Mouse (Mus musculus) heart, embryonic 12.5 days (tissue): ENCODE data around the gene Cbarp. TPM values are rescaled to one million over a fixed set of nuclear protein-coding genes. Genes with fewer than 3 reads are reported as not detected.

Experiments used
- ATAC-seq: fragments of 200-750 bp; cut with Nextera tagmentation; 2 replicates; pipeline ENCODE4 v1.8.0; 2017; ENCODE audit warnings: moderate TSS enrichment, moderate library complexity; ENCODE audit not compliant: insufficient number of reproducible peaks, low FRiP score
- H3K27ac ChIP-seq: fragments of 300-500 bp; sonication (generic); 2 replicates; pipeline ENCODE4 v1.5.1; 2016; ENCODE audit warnings: mild to moderate bottlenecking, moderate library complexity; ENCODE audit not compliant: poor library complexity, severe bottlenecking
- H3K27me3 ChIP-seq: fragments of 300-500 bp; sonication (generic); replicated peaks from 2 replicates; pipeline ENCODE4 v1.6.1; 2016; ENCODE audit warnings: mild to moderate bottlenecking, moderate library complexity
- H3K36me3 ChIP-seq: fragments of 300-500 bp; sonication (generic); 2 replicates; pipeline ENCODE4 v1.6.1; 2016; ENCODE audit warnings: mild to moderate bottlenecking, moderate library complexity
- H3K4me1 ChIP-seq: fragments of 300-500 bp; sonication (generic); replicated peaks from 2 replicates; pipeline ENCODE4 v1.6.1; 2016; ENCODE audit warnings: mild to moderate bottlenecking
- H3K4me2 ChIP-seq: fragments of 300-500 bp; sonication (generic); 2 replicates; pipeline ENCODE4 v1.6.1; 2016; ENCODE audit warnings: mild to moderate bottlenecking, moderate library complexity
- H3K4me3 ChIP-seq: fragments of 300-500 bp; sonication (generic); 2 replicates; pipeline ENCODE4 v1.5.1; 2016; ENCODE audit warnings: mild to moderate bottlenecking
- H3K9ac ChIP-seq: fragments of 300-500 bp; sonication (generic); 2 replicates; pipeline ENCODE4 v1.6.1; 2016; ENCODE audit warnings: mild to moderate bottlenecking, moderate library complexity
- H3K9me3 ChIP-seq: fragments of 300-500 bp; sonication (generic); replicated peaks from 2 replicates; pipeline ENCODE4 v1.6.1; 2016; ENCODE audit warnings: mild to moderate bottlenecking, moderate library complexity
- WGBS: fragments of 180-500 bp; shearing (Covaris S2); methylation state at CpG from one replicate; pipeline ENCODE4 v1.1.7; 2016; 5-methylcytosine and 5-hydroxymethylcytosine counted together
- polyA plus RNA-seq: library from polyadenylated mRNA; unstranded; fragments of >200 nt; fragmentation: Nextera tagmentation; extraction: Ambion mirVana; gene quantifications from 2 replicates; pipeline ENCODE4 v1.2.1, GENCODE M21; 2016

Cbarp gene
- polyA plus RNA-seq, 1 experiment from 2014 or later, result 1.7 TPM

DNA sequence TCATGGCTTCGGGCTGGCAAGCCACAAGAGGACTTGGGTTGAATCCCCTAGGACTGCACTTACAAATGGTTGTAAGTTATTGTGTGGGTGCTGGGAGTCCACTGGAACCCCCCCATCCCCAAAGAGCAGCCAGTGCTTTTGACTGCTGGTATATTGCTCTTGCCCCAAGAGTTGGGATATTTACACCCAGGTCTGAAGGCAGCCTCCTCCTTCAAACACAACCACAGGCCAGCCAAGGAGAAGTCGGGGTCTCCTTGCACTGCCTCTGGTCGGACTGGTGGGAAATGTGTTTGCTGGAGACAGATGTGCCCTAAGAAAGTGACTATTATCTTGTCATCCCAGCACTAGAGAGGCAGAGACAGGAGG is 21.6 kb upstream of the Cbarp start:
- no peak overlapping the region for H3K4me2 ChIP-seq
- H3K4me1 ChIP-seq, result peaks cover 90% of the 10 kb centered on the region
- peak overlapping the region; percentile 78 for H3K9ac ChIP-seq
- ATAC-seq, result no peak
- peak overlapping the region; percentile 97 for H3K27ac ChIP-seq
- H3K9me3 ChIP-seq, result no peaks in the 10 kb centered on the region
- H3K4me3 ChIP-seq, result no peak overlapping the region
- peaks cover 7% of the 10 kb centered on the region for H3K36me3 ChIP-seq
- H3K27me3 ChIP-seq, result no peaks in the 10 kb centered on the region
- 76% methylated on average over 3 of the region's 3 CpGs for WGBS

DNA sequence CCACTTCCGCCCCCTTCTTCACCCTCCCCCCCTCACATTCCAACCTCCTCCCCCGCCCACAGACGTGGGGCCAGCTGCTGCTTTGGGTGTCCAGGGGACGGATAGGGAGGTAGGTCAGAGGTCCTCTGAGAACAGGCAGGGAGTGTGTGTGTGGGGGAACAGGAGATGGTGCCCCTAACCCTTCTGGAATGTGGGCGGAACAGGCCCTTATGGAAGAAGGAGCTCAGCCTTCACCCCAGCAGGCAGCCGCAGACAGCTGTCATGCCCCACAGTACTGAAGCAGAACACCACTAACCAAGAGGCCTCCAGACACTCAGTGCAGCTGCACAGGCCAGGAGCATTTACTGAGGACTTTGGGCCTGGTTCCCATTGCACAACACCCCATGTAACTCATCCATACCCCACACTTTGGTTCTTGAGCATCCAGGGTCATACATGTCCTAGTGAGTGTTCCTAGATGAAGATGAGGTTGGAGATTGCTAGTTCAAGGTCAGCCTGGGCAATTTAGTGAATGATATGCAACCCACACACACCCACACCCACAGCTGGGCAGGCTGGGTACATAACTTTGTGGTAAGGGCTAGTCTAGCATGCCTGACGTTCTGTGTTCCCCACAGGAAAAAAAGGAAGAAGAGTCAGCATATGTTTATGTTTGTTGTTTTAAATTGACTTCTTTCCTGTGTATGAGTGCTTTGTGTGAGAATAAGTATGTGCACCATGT is 21.0 kb upstream of the Cbarp start:
- ATAC-seq, result no peak
- Histone ChIP-seq H3K4me1 (peaks cover 91% of the 10 kb centered on the region), H3K9me3 (no peaks in the 10 kb centered on the region), H3K4me3 (peak overlapping the region; percentile 41), H3K27me3 (no peaks in the 10 kb centered on the region), H3K9ac (peak overlapping the region; percentile 78), H3K4me2 (peak overlapping the region; percentile 86), H3K36me3 (peaks cover 12% of the 10 kb centered on the region), H3K27ac (peak overlapping the region; percentile 97)
- WGBS, result 14% methylated on average over 6 of the region's 7 CpGs

DNA sequence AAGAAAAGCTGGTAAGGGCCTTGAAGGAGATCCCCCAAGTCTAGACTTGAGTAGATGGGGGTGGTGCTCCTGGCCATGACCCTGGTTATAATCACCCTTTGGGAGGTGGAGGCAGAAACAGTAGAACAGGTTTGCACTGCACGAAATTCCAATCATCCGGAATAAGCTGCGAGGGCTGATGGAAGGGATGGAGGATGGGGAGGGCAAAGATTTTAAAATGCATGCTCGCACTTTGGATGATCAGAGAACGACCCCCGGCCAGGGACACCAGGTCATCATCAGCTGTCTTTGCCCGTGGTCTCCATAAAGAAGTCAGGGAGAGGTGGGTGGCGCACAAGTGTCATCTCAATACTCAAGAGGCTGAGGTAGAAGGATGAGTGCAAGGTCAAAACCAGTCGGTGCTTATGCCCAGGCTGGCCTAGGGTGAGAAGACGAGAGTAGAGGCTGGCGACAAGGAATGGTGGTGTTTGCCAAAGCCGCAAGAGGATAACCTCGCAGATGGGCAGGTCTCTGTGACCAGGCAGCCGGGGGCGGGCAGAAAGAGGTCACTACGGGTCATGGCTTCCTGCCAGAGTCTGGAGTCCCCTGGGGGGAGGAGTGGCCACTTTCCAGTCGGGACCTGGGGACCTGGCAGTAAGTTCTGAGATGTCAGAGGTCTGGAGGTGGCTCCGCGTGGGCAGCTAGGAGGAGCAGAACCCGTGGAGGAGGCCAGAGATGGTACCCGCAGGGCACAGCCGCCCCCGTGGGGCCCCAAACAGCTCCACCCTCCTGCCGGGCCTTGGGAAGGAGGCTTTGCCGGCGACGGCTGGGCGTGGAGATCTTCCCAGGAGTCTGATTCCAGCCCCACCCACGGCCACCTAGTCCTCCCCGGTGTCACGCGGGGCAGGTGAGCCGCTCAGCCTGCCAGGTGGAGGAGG is 20.1 kb upstream of the Cbarp start:
- ATAC-seq, result 0 out of 2 replicates have a peak, but pooled peaks have one; percentile 6
- Histone ChIP-seq H3K4me2 (peak overlapping the region; percentile 86), H3K4me1 (peaks cover 92% of the 10 kb centered on the region), H3K27ac (peak overlapping the region; percentile 97), H3K9me3 (no peaks in the 10 kb centered on the region), H3K36me3 (peaks cover 22% of the 10 kb centered on the region), H3K4me3 (peak overlapping the region; percentile 41), H3K9ac (peak overlapping the region; percentile 78), H3K27me3 (no peaks in the 10 kb centered on the region)
- under 1% methylated on average over 33 of the region's 33 CpGs for WGBS

DNA sequence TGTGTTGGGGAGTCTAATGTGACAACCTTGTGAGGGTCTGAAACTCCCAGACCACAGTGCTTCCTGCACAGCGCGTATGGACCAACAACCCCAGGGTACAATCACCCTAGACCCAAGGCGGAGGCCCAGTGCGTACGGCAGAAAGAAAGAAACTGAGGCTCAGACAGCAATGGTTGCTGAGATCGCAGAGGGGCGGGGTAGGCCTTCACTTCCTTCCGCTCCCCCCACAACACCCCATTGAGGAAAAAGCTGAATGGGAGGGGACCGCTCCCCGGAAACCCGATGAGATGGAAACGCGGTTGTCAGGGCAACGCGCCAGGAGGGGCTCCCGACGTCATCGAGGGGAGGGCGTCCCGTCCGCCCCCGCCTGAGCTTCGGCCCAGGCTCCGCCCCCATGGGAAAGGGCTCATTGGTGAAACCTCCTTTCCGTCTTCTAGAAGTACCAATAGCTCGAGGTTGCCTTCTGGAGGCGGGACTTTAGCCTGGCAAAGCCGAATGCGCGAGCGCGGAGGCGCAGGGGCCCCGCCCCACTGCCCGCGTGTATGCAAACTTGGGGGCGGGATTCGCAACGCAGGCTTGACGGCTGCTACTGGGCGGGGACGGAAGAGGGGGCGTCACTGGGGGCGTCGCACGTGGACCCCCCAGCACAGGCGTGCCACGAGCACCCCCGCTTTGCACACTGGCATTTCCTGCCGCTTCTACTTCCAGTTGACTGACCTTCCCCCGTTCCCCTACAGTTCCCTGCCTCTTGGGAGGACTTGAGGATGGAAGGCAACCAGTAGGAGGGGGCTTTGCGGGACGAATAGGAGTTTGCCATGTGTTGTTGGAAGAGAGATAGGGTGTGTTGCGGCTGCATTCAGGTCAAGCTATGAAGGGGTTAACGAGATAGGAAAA is 19.2 kb upstream of the Cbarp start:
- H3K36me3 ChIP-seq, result peaks cover 31% of the 10 kb centered on the region
- peak overlapping the region; percentile 86 for H3K4me2 ChIP-seq
- H3K27ac ChIP-seq, result peak overlapping the region; percentile 97
- no peaks in the 10 kb centered on the region for H3K27me3 ChIP-seq
- H3K4me3 ChIP-seq, result peak overlapping the region; percentile 41
- H3K9ac ChIP-seq, result peak overlapping the region; percentile 78
- peak; percentile 83 for ATAC-seq
- peaks cover 94% of the 10 kb centered on the region for H3K4me1 ChIP-seq
- under 1% methylated on average over 55 of the region's 55 CpGs for WGBS
- H3K9me3 ChIP-seq, result no peaks in the 10 kb centered on the region

DNA sequence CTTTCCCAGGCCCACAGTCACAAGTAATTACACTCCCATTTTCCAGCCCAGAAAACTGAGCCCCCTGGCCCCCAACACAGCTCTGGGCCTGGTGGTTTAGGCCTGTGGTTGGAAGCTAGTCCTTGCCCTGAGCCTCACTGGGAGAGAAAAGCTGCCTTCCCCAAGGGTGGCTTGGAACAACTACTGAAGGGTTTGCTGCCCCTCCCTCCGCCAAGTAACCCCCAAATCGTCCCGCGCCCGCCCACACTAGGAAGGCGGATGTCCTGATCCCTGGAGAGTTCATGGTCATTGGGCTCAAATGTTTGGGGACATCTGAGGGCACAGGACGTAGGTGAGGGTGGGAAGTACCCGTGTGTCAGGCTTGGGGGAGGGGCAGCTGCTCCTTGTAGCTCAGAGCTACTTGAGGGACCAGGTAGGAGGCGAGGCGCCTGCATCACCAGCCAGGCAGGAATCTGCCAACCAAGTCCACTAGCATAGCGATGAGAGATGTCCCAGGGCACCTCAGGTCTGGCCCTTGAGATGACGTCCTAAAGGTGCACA is 18.5 kb upstream of the Cbarp start:
- H3K4me3 ChIP-seq, result peak overlapping the region; percentile 41
- H3K27me3 ChIP-seq, result no peaks in the 10 kb centered on the region
- peak; percentile 2; the same call in 1 of the 2 replicates for ATAC-seq

DNA sequence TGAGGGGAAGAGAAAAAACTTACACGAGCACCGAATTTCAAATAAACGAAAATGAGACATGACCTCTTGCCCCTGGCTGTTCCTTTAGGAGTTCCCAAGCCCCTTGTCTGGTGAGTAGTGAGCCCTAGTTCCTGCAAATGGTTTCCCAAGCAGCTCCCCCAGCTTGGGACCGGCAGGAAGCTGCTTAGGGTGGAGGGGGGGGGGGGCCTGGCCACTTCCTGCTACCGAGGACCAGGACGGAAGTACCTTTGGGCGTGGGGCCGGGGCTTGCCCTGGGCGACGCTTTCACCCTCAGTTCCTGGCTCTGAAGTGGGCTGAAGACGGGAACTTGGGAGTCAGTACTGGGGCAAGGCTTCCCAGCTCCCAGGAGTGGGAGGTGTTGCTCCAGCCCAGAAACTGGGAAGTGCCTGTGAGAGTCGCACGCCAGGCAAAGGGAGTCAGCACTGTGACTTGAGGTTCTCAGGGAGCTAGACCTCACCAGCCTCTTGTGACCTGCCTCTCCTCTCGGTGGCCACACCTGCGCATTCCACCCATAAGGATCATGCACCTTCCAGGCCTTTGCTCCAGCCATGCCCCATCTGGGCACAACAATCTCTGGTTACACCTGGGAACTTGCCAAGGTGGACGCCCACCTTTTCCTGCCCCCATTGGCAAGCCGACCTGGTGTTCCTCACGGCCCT is 17.8 kb upstream of the Cbarp start:
- 12% methylated on average over 18 of the region's 18 CpGs for WGBS
- peaks cover 45% of the 10 kb centered on the region for H3K36me3 ChIP-seq
- peak overlapping the region; percentile 40; the same call in 1 of the 2 replicates for H3K9ac ChIP-seq
- no peaks in the 10 kb centered on the region for H3K9me3 ChIP-seq
- H3K27me3 ChIP-seq, result no peaks in the 10 kb centered on the region
- 0 out of 2 replicates have a peak overlapping the region, but pooled peaks have one; percentile 41 for H3K4me3 ChIP-seq
- no peak for ATAC-seq
- H3K4me1 ChIP-seq, result peaks cover 95% of the 10 kb centered on the region
- H3K4me2 ChIP-seq, result peak overlapping the region; percentile 86
- H3K27ac ChIP-seq, result peak overlapping the region; percentile 97

More for the DNA sequence above, 18.5 kb upstream of the Cbarp start:
- Histone ChIP-seq H3K4me2 (peak overlapping the region; percentile 86), H3K27ac (peak overlapping the region; percentile 97), H3K9me3 (no peaks in the 10 kb centered on the region), H3K4me1 (peaks cover 94% of the 10 kb centered on the region), H3K9ac (peak overlapping the region; percentile 40), H3K36me3 (peaks cover 38% of the 10 kb centered on the region)
- WGBS, result 8% methylated on average over 12 of the region's 12 CpGs

DNA sequence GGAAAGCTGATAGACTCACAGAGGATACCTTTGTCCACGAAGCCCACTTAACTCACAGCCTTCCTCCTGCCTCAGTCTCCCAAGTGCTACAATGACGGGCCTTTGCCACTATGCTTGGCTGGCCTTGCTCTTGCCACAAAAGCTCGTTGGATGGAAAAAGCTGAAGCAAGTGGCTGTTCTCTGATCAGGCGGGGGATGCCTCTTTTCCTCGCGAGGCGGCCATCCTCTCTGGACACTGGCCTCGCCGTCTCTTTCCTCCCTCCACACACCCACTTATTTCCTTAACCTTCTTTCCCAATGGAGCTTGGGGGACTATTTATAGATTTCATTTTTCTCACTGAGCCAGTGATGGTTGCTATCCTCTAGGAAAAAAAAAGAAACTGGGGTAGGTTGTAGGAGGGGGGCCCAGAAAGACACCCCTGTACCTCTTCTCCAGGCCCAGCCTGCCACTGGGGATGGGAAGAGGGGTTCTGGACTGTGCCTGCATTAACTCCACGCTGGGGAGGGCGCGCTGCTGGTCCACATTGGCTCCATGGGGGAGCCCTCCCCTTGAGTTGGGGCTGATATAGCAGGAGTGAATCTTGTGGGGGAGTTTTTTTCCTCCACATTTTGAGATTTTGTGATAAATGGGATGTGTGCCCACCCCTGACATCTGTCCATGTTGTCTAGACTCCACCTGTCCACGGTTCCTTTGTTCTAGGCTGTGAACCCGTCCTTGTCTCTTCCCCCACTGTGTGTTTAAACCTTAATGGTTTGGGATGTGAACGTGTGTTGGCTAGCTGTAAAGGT is 16.7 kb upstream of the Cbarp start:
- no peak for ATAC-seq
- peaks cover 95% of the 10 kb centered on the region for H3K4me1 ChIP-seq
- 0 out of 2 replicates have a peak overlapping the region, but pooled peaks have one; percentile 11 for H3K4me2 ChIP-seq
- peak overlapping the region; percentile 97 for H3K27ac ChIP-seq
- 52% methylated on average over 15 of the region's 15 CpGs for WGBS
- H3K9ac ChIP-seq, result peak overlapping the region; percentile 48; the same call in 1 of the 2 replicates
- H3K4me3 ChIP-seq, result no peak overlapping the region
- H3K27me3 ChIP-seq, result no peaks in the 10 kb centered on the region
- H3K9me3 ChIP-seq, result no peaks in the 10 kb centered on the region
- peaks cover 56% of the 10 kb centered on the region for H3K36me3 ChIP-seq

DNA sequence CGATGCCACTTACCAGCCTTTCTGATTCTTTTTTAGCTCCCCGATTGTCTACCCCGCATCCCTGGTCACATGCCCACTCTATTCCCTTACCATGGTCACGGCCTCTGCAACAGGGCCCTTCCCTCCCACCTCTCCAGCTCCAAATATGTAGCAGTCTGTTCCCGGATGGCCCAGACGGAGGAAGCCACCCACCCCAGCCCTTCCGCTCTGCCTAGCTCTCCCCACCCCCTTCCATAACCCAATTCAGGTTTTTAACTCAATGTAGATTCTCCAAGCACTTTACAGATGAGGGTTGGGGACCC is 16.1 kb upstream of the Cbarp start:
- ATAC-seq, result no peak
- Histone ChIP-seq H3K4me2 (no peak overlapping the region), H3K36me3 (peaks cover 62% of the 10 kb centered on the region), H3K9ac (peak overlapping the region; percentile 45), H3K9me3 (no peaks in the 10 kb centered on the region), H3K4me1 (peaks cover 95% of the 10 kb centered on the region), H3K27me3 (no peaks in the 10 kb centered on the region), H3K4me3 (no peak overlapping the region), H3K27ac (peak overlapping the region; percentile 97)
- WGBS, result 55% methylated on average over 7 of the region's 7 CpGs

DNA sequence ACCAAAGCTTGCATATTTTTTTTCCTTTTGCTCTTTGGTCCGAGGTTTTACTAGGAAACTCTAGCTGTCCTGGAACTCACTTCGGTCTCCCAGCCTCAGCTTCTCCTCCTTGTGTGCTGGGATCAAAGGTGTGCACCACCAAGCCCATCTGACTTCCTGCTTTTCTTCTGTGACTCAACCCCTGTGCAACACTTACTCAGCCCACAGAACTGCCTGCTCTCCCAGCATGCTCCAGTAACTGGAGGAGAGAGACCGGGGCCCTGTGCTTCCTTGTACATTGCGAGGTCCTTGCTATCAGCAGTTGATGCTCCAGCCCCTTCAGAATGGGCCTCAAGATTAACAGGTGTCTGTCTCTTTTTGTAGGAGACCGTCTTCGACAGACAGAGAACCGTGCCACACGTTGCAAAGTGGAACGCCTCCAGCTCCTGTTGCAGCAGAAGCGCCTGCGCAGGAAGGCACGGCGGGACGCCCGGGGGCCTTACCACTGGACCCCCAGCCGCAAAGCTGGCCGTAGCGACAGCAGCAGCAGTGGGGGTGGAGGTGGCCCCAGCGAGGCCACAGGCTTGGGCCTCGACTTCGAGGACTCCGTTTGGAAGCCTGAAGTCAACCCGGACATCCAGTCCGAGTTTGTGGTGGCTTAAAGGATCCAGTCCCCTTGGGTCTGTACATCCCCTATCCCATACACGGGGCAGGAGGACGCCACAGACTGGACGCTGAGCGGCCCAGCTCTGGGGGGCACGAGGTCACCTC is 15.5 kb upstream of the Cbarp start:
- peak overlapping the region; percentile 45 for H3K9ac ChIP-seq
- peaks cover 67% of the 10 kb centered on the region for H3K36me3 ChIP-seq
- H3K27ac ChIP-seq, result peak overlapping the region; percentile 97
- peaks cover 92% of the 10 kb centered on the region for H3K4me1 ChIP-seq
- H3K4me2 ChIP-seq, result no peak overlapping the region
- no peaks in the 10 kb centered on the region for H3K9me3 ChIP-seq
- no peak for ATAC-seq
- H3K4me3 ChIP-seq, result no peak overlapping the region
- H3K27me3 ChIP-seq, result no peaks in the 10 kb centered on the region
- WGBS, result 83% methylated on average over 29 of the region's 29 CpGs
